Mouse (Mus musculus): ENCODE measurements at regions not wholly inside any gene's neighbourhood (a gene's known extent, or its start where the extent isn't known, plus 50 kb on each side); places are given as distances from the start of the nearest gene placed in this dataset.

DNA sequence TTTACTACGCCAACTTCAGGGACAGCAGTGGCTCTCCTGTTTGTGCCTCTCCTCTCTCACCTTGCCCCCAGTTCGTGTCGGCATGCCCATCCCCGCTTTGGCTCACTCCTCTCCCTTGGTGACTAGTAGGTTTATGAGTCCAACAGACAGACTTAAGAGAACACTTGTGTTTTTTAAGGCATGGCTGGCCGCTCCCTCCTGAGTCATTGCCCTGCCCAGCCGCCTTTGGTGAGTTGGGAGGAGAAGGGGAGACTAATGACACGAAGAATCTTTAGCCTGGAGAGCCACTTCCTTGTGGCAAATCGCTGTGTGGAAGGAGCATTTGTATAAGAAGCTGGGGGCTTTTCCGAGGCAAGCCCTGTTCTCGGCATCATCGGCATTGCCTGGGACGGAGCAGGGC, 79.8 kb upstream of the Dlx2 start:
- no peak for TF ChIP-seq GATA1 (IDR thresholded peaks at IDR 0.05; ENCODE audit: low read length)
- TF ChIP-seq TAL1 (IDR thresholded peaks at IDR 0.05; ENCODE audit: low read length): no peak

Measured in erythroblast, embryonic 14.5 days (primary cell).